Mouse (Mus musculus) kidney, postnatal 0 days (tissue): ENCODE data around the gene Stard13. TPM values are rescaled to one million over a fixed set of nuclear protein-coding genes. Genes with fewer than 3 reads are reported as not detected.
A peak's percentile ranks its signal among the peaks of the same experiment; 100 is the strongest.

ENCODE experiments used
- ATAC-seq: fragments of 200-750 bp; cut with Nextera tagmentation; replicated peaks from 2 replicates; pipeline ENCODE4 v1.8.0; 2017; ENCODE audit warnings: low read depth, moderate number of reproducible peaks, moderate TSS enrichment, moderate library complexity; ENCODE audit not compliant: low FRiP score
- DNase-seq: peaks from one replicate; pipeline ENCODE4 v3.0.0-alpha.2; 2016; ENCODE audit warnings: low spot score
- H3K27ac ChIP-seq: fragments of 300-500 bp; sonication (generic); 2 replicates; pipeline ENCODE4 v1.5.1; 2014; ENCODE audit warnings: mild to moderate bottlenecking
- H3K27me3 ChIP-seq: fragments of 300-500 bp; sonication (generic); 2 replicates; pipeline ENCODE4 v1.6.1; 2014; ENCODE audit warnings: low read length, mixed read lengths; ENCODE audit not compliant: insufficient read depth
- H3K36me3 ChIP-seq: fragments of 300-500 bp; sonication (generic); 2 replicates; pipeline ENCODE4 v1.6.1; 2014; ENCODE audit warnings: low read length, mixed read lengths; ENCODE audit not compliant: insufficient read depth
- H3K4me1 ChIP-seq: fragments of 300-500 bp; sonication (generic); replicated peaks from 2 replicates; pipeline ENCODE4 v1.6.1; 2014; ENCODE audit warnings: antibody characterized with exemption, low read length, mixed read lengths; ENCODE audit not compliant: insufficient read depth
- H3K4me2 ChIP-seq: fragments of 300-500 bp; sonication (generic); 2 replicates; pipeline ENCODE4 v1.6.1; 2014; ENCODE audit warnings: mild to moderate bottlenecking, low read length, moderate library complexity, mixed read lengths
- H3K4me3 ChIP-seq: fragments of 300-500 bp; sonication (generic); replicated peaks from 2 replicates; pipeline ENCODE4 v1.5.1; 2014; ENCODE audit warnings: low read depth, low read length
- H3K9ac ChIP-seq: fragments of 300-500 bp; sonication (generic); 2 replicates; pipeline ENCODE4 v1.6.1; 2014; ENCODE audit warnings: low read depth, low read length
- H3K9me3 ChIP-seq: fragments of 300-500 bp; sonication (generic); replicated peaks from 2 replicates; pipeline ENCODE4 v1.6.1; 2016; ENCODE audit warnings: low read length, inconsistent platforms, mixed read lengths
- CTCF ChIP-seq: IDR thresholded peaks from 2 replicates; pipeline ENCODE4 v1.5.1; 2016; ENCODE audit warnings: antibody characterized with exemption, low read depth, mild to moderate bottlenecking, moderate library complexity
- WGBS: fragments of 180-500 bp; shearing (Covaris S2); extraction: QIAGEN DNeasy Blood & Tissue Kit; methylation state at CpG from one replicate; pipeline ENCODE4 v1.1.7; 2014; 5-methylcytosine and 5-hydroxymethylcytosine counted together
- polyA plus RNA-seq: library from polyadenylated mRNA; unstranded; fragments of >200 nt; fragmentation: Nextera tagmentation; extraction: Ambion mirVana; gene quantifications from 2 replicates; pipeline ENCODE4 v1.2.1, GENCODE M21; 2015

The Stard13 gene
- polyA plus RNA-seq, 1 experiment from 2014 or later = 7.8 TPM

DNA sequence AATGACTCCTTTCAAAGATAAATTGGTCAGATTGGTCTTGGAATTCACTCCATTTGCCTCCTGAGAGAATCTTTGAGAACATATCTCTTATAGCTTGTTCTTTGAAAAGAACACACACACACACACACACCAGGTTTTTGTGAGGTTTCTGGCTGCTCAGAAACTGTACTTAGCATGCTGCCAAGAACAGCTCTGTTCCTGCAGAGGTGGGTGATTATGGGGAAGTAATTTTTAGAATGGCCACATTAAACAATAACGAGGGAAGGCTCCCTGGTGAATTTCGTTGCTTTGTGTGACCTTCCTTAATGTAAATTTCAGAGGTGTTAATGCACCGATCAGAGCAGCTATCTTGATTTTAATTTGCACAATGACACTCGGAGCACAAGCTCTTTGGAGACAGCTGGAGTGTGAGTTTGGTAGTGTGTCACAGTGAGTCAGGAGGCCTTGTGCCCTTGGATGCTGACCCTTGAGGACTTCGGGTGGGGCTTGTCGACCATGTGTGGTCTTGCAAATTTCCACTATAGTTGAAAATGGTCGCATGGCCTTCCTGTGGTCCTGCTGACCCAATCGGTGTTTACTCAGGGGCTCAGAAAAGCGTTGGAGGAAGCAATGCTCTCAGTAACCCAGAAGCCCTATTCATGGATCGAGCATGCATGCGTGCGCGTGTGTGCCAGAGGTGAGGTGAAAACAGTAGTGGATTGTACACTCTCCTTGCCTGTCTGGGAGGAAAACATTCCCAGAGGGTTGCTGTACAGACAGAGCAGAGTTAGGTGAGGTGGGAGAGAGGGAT lies 213.4 kb downstream of the Stard13 start:
- H3K27me3 ChIP-seq = no peaks in the 10 kb centered on the region
- H3K9ac ChIP-seq = no peak overlapping the region
- peaks cover 12% of the 10 kb centered on the region; the same call in 1 of the 2 replicates for H3K4me1 ChIP-seq
- no peak for DNase-seq
- no peak overlapping the region for H3K27ac ChIP-seq
- no peaks in the 10 kb centered on the region for H3K36me3 ChIP-seq
- 64% methylated on average over 13 of the region's 13 CpGs for WGBS
- TF ChIP-seq CTCF = no peak
- no peak overlapping the region for H3K4me3 ChIP-seq
- no peak for ATAC-seq
- H3K4me2 ChIP-seq = no peak overlapping the region
- no peaks in the 10 kb centered on the region for H3K9me3 ChIP-seq

GRCm38 (mm10) chr5:151018959-151019358 lies 214.7 kb downstream of the Stard13 start:
- DNase-seq = no peak
- Histone ChIP-seq H3K9me3 (no peaks in the 10 kb centered on the region), H3K27ac (no peak overlapping the region), H3K36me3 (no peaks in the 10 kb centered on the region), H3K4me2 (no peak overlapping the region), H3K4me1 (peaks cover 12% of the 10 kb centered on the region; the same call in 1 of the 2 replicates), H3K27me3 (no peaks in the 10 kb centered on the region), H3K9ac (no peak overlapping the region), H3K4me3 (no peak overlapping the region)
- TF ChIP-seq CTCF = no peak
- ATAC-seq = no peak
- WGBS = 53% methylated on average over 5 of the region's 5 CpGs

DNA sequence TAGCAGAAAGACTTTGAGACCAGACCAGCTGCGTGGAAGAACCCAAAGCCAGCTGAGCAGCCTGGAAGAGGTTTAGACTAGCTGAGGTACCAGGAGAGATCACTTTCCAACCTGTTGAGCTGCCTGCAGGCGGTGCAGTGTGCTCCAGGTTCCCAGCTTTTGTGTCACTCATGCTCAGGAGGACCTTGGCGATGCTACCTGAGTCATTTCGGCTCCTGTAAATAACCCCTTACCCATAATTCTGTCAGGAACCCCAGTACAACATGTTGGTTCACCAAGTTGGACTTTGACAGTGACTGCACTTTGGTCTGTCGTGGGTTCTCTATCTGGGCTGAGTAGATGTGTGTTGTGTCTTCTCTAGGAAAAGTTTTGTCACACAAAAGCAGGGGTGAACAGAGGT lies 215.2 kb downstream of the Stard13 start:
- no peak for DNase-seq

DNA sequence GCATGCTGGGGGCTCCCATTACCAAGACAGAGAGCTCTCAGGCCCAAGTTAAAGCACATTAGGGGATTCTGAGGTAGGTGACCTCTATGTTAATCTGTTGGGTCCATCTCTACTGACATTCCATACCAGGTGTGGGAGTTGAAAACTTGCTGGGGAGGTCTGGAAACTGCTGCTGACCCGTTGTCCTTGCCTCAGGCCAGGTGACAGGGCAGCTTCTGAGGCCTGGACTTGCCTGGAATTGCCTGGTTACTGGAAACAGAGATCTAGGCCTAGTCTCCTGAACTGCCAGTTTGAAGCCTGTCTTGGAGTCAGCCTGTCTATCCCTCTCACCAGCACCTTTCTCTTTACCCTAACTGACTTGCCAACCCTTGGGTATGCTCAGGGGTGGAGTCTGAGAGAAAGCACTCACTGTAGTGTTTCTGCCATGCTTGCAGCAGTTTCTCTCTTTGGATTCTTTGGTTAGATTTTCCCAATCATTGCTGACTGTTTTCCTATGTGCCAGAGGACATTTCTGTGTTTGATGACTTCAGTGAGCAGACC lies 229.3 kb downstream of the Stard13 start:
- no peaks in the 10 kb centered on the region for H3K4me1 ChIP-seq
- WGBS = 32% methylated on average over 1 of the region's 1 CpGs
- no peak overlapping the region for H3K4me3 ChIP-seq
- TF ChIP-seq CTCF = no peak
- H3K4me2 ChIP-seq = no peak overlapping the region
- no peak overlapping the region for H3K9ac ChIP-seq
- no peaks in the 10 kb centered on the region for H3K36me3 ChIP-seq
- no peak overlapping the region for H3K27ac ChIP-seq
- H3K9me3 ChIP-seq = no peaks in the 10 kb centered on the region
- DNase-seq = no peak
- no peaks in the 10 kb centered on the region for H3K27me3 ChIP-seq
- no peak for ATAC-seq

More for the DNA sequence above, 215.2 kb downstream of the Stard13 start:
- H3K9ac ChIP-seq = no peak overlapping the region
- no peaks in the 10 kb centered on the region for H3K9me3 ChIP-seq
- H3K27ac ChIP-seq = no peak overlapping the region
- H3K4me1 ChIP-seq = peaks cover 9% of the 10 kb centered on the region; the same call in 1 of the 2 replicates
- no peak overlapping the region for H3K4me3 ChIP-seq
- no peak overlapping the region for H3K4me2 ChIP-seq
- H3K27me3 ChIP-seq = no peaks in the 10 kb centered on the region
- ATAC-seq = 0 out of 2 replicates have a peak, but pooled peaks have one; percentile 54
- H3K36me3 ChIP-seq = no peaks in the 10 kb centered on the region
- 62% methylated on average over 5 of the region's 5 CpGs for WGBS
- TF ChIP-seq CTCF = no peak

GRCm38 (mm10) chr5:151002051-151002450 lies 231.6 kb downstream of the Stard13 start:
- no peak for TF ChIP-seq CTCF
- ATAC-seq (no peak), DNase-seq (no peak)
- no peaks in the 10 kb centered on the region for H3K4me1 ChIP-seq
- H3K36me3 ChIP-seq = no peaks in the 10 kb centered on the region
- H3K27me3 ChIP-seq = no peaks in the 10 kb centered on the region
- H3K9ac ChIP-seq = no peak overlapping the region
- H3K4me3 ChIP-seq = no peak overlapping the region
- H3K9me3 ChIP-seq = no peaks in the 10 kb centered on the region
- no peak overlapping the region for H3K27ac ChIP-seq
- no peak overlapping the region for H3K4me2 ChIP-seq
- WGBS = 98% methylated on average over 4 of the region's 4 CpGs

GRCm38 (mm10) chr5:151001111-151001510 lies 232.5 kb downstream of the Stard13 start:
- DNase-seq (no peak), ATAC-seq (no peak)
- H3K27ac ChIP-seq = no peak overlapping the region
- no peaks in the 10 kb centered on the region for H3K9me3 ChIP-seq
- H3K9ac ChIP-seq = no peak overlapping the region
- no peak overlapping the region for H3K4me3 ChIP-seq
- WGBS = 92% methylated on average over 7 of the region's 7 CpGs
- no peak for TF ChIP-seq CTCF
- no peaks in the 10 kb centered on the region for H3K36me3 ChIP-seq
- H3K4me2 ChIP-seq = no peak overlapping the region
- H3K27me3 ChIP-seq = no peaks in the 10 kb centered on the region
- no peaks in the 10 kb centered on the region for H3K4me1 ChIP-seq
